Mouse (Mus musculus) megakaryocyte, embryonic 14.5 days (primary cell): ENCODE measurements around the gene Gm10053.

Experiments
- FLI1 ChIP-seq: IDR thresholded peaks from 2 replicates; pipeline ENCODE4 v1.6.1; 2012; ENCODE audit warnings: low read length, inconsistent platforms, mixed read lengths
- GATA1 ChIP-seq: IDR thresholded peaks from 3 replicates; pipeline ENCODE4 v1.6.1; 2012; ENCODE audit warnings: mixed read lengths, low read length, inconsistent platforms, borderline replicate concordance

GRCm38 (mm10) chr19:24851456-24852315 is 23.8 kb upstream of the Gm10053 start:
- TF ChIP-seq GATA1 (no peak), FLI1 (no peak)
